Mouse (Mus musculus) MEL (cell line): ENCODE results near the gene Tspan4. TPM values are rescaled to one million over a fixed set of nuclear protein-coding genes. Genes with fewer than 3 reads are reported as not detected.

ENCODE experiments used
- DNase-seq: peaks from one replicate; pipeline ENCODE4 v3.0.0; 2011; ENCODE audit warnings: low read depth, low spot score
- H3K27ac ChIP-seq: 2 replicates; pipeline ENCODE4 v1.5.1; 2012; ENCODE audit warnings: low read depth, mild to moderate bottlenecking, control low read depth, low read length, moderate library complexity; ENCODE audit not compliant: control insufficient read depth
- H3K27me3 ChIP-seq, 2 experiments: fragments of 150-350 bp in 1 of 2; sonication (generic) in 1 of 2; 2 replicates each; pipeline ENCODE4 v1.6.1; 2012; ENCODE audit warnings: low read length in 2 of 2, mild to moderate bottlenecking in 2 of 2, improper control_type of control experiment in 1 of 2, moderate library complexity in 1 of 2; ENCODE audit not compliant: insufficient read depth in 2 of 2, control insufficient read depth in 1 of 2
- H3K36me3 ChIP-seq, 2 experiments: 2 replicates each; pipeline ENCODE4 v1.6.1; 2012 to 2014; ENCODE audit warnings: low read length in 2 of 2, improper control_type of control experiment in 1 of 2, inconsistent platforms in 1 of 2, mild to moderate bottlenecking in 1 of 2; ENCODE audit not compliant: insufficient read depth in 2 of 2, control insufficient read depth in 1 of 2
- H3K4me1 ChIP-seq, 2 experiments: fragments of 150-350 bp in 1 of 2; sonication (generic) in 1 of 2; 2 replicates each; pipeline ENCODE4 v1.6.1; 2012; ENCODE audit warnings: low read length in 2 of 2, improper control_type of control experiment in 1 of 2, mild to moderate bottlenecking in 1 of 2; ENCODE audit not compliant: insufficient read depth in 2 of 2, control insufficient read depth in 1 of 2
- H3K4me3 ChIP-seq, 2 experiments: fragments of 150-350 bp in 1 of 2; sonication (generic) in 1 of 2; 2 replicates each; pipeline ENCODE4 v1.5.1; 2012; ENCODE audit warnings: low read depth in 2 of 2, low read length in 2 of 2, mild to moderate bottlenecking in 2 of 2, moderate library complexity in 2 of 2, control low read depth in 1 of 2, improper control_type of control experiment in 1 of 2; ENCODE audit not compliant: control insufficient read depth in 1 of 2, insufficient read depth in 1 of 2
- H3K79me2 ChIP-seq: 2 replicates; pipeline ENCODE4 v1.6.1; 2012; ENCODE audit warnings: mild to moderate bottlenecking, low read length, moderate library complexity; ENCODE audit not compliant: control insufficient read depth, poor library complexity, insufficient read depth
- H3K9ac ChIP-seq: 2 replicates; pipeline ENCODE4 v1.6.1; 2012; ENCODE audit warnings: low read depth, mild to moderate bottlenecking, control low read depth, low read length, moderate library complexity; ENCODE audit not compliant: control insufficient read depth, poor library complexity, severe bottlenecking
- H3K9me3 ChIP-seq: fragments of 150-350 bp; sonication (generic); replicated peaks from 2 replicates; pipeline ENCODE4 v1.6.1; 2012; ENCODE audit warnings: mild to moderate bottlenecking, low read length, improper control_type of control experiment, moderate library complexity; ENCODE audit not compliant: insufficient read depth
- BHLHE40 ChIP-seq: IDR thresholded peaks from 2 replicates; pipeline ENCODE4 v1.6.1; 2012; ENCODE audit warnings: low read depth, mild to moderate bottlenecking, inconsistent platforms, low read length, improper control_type of control experiment, borderline replicate concordance
- CHD1 ChIP-seq: IDR thresholded peaks from 2 replicates; pipeline ENCODE4 v1.6.1; 2012; ENCODE audit warnings: low read depth, mild to moderate bottlenecking, inconsistent platforms, low read length, improper control_type of control experiment
- CHD2 ChIP-seq: IDR thresholded peaks from 2 replicates; pipeline ENCODE4 v1.6.1; 2011; ENCODE audit warnings: low read length, improper control_type of control experiment
- CTCF ChIP-seq, 3 experiments: IDR thresholded peaks in 2 of 3; conservative IDR thresholded peaks in 1 of 3; 2 replicates each; pipeline ENCODE4 v1.5.1; 2011 to 2012; ENCODE audit warnings: low read length in 3 of 3, low read depth in 2 of 3, mild to moderate bottlenecking in 2 of 3, improper control_type of control experiment in 1 of 3, inconsistent platforms in 1 of 3, mixed read lengths in 1 of 3, moderate library complexity in 1 of 3; ENCODE audit not compliant: control insufficient read depth in 1 of 3, insufficient read depth in 1 of 3, poor library complexity in 1 of 3, severe bottlenecking in 1 of 3
- E2F4 ChIP-seq: IDR thresholded peaks from 2 replicates; pipeline ENCODE4 v1.6.1; 2011; ENCODE audit warnings: low read depth, low read length, improper control_type of control experiment, borderline replicate concordance
- ELF1 ChIP-seq: IDR thresholded peaks from 2 replicates; pipeline ENCODE4 v1.6.1; 2014; ENCODE audit warnings: low read depth, mild to moderate bottlenecking, inconsistent platforms, low read length, improper control_type of control experiment, moderate library complexity
- EP300 ChIP-seq, 2 experiments: IDR thresholded peaks; 2 replicates each; pipeline ENCODE4 v1.6.1; 2011; ENCODE audit warnings: improper control_type of control experiment in 2 of 2, low read length in 2 of 2, low read depth in 1 of 2, mild to moderate bottlenecking in 1 of 2
- GABPA ChIP-seq: IDR thresholded peaks from 2 replicates; pipeline ENCODE4 v1.6.1; 2012; ENCODE audit warnings: low read depth, mild to moderate bottlenecking, inconsistent platforms, low read length, improper control_type of control experiment, moderate library complexity
- HCFC1 ChIP-seq: IDR thresholded peaks from 2 replicates; pipeline ENCODE4 v1.6.1; 2012; ENCODE audit warnings: low read depth, mild to moderate bottlenecking, inconsistent platforms, low read length, improper control_type of control experiment, moderate library complexity
- JUND ChIP-seq: IDR thresholded peaks from 2 replicates; pipeline ENCODE4 v1.6.1; 2011; ENCODE audit warnings: low read depth, mild to moderate bottlenecking, improper control_type of control experiment, low read length
- MAFK ChIP-seq: IDR thresholded peaks from 2 replicates; pipeline ENCODE4 v1.6.1; 2011; ENCODE audit warnings: low read depth, mild to moderate bottlenecking, low read length, improper control_type of control experiment, borderline replicate concordance
- MAX ChIP-seq: IDR thresholded peaks from 2 replicates; pipeline ENCODE4 v1.6.1; 2011; ENCODE audit warnings: low read length, improper control_type of control experiment
- MAZ ChIP-seq: IDR thresholded peaks from 2 replicates; pipeline ENCODE4 v1.6.1; 2012; ENCODE audit warnings: low read depth, mild to moderate bottlenecking, inconsistent platforms, low read length, improper control_type of control experiment
- MEF2A ChIP-seq: IDR thresholded peaks from 2 replicates; pipeline ENCODE4 v1.6.1; 2014; ENCODE audit warnings: low read depth, mild to moderate bottlenecking, inconsistent platforms, low read length, improper control_type of control experiment; ENCODE audit not compliant: poor library complexity, insufficient replicate concordance, severe bottlenecking; ENCODE audit errors: extremely low read depth
- MXI1 ChIP-seq: IDR thresholded peaks from 2 replicates; pipeline ENCODE4 v1.6.1; 2011; ENCODE audit warnings: mild to moderate bottlenecking, low read depth, low read length, improper control_type of control experiment
- MYB ChIP-seq: IDR thresholded peaks from 2 replicates; pipeline ENCODE4 v1.6.1; 2011; ENCODE audit warnings: mild to moderate bottlenecking, low read depth, low read length, improper control_type of control experiment
- MYC ChIP-seq: IDR thresholded peaks from 2 replicates; pipeline ENCODE4 v1.6.1; 2011; ENCODE audit warnings: low read depth, mild to moderate bottlenecking, low read length, improper control_type of control experiment, moderate library complexity
- NELFE ChIP-seq: IDR thresholded peaks from 2 replicates; pipeline ENCODE4 v1.6.1; 2011; ENCODE audit warnings: low read depth, low read length, improper control_type of control experiment
- POLR2A ChIP-seq, 2 experiments: IDR thresholded peaks; 2 replicates each; pipeline ENCODE4 v1.6.1; 2011 to 2012; ENCODE audit warnings: low read length in 2 of 2, mild to moderate bottlenecking in 2 of 2, control low read depth in 1 of 2, improper control_type of control experiment in 1 of 2, low read depth in 1 of 2, moderate library complexity in 1 of 2; ENCODE audit not compliant: control insufficient read depth in 1 of 2, insufficient read depth in 1 of 2, poor library complexity in 1 of 2
- POLR2AphosphoS2 ChIP-seq: IDR thresholded peaks from 2 replicates; pipeline ENCODE4 v1.6.1; 2011; ENCODE audit warnings: low read length, improper control_type of control experiment
- POLR2AphosphoS5 ChIP-seq: IDR thresholded peaks from 2 replicates; pipeline ENCODE4 v1.6.1; 2012; ENCODE audit warnings: low read depth, borderline replicate concordance, mild to moderate bottlenecking, inconsistent platforms, low read length, moderate library complexity, mixed read lengths
- RAD21 ChIP-seq: IDR thresholded peaks from 2 replicates; pipeline ENCODE4 v1.6.1; 2011; ENCODE audit warnings: mild to moderate bottlenecking, low read depth, low read length, improper control_type of control experiment
- RCOR1 ChIP-seq: IDR thresholded peaks from 2 replicates; pipeline ENCODE4 v1.6.1; 2012; ENCODE audit warnings: low read depth, mild to moderate bottlenecking, inconsistent platforms, low read length, improper control_type of control experiment
- SIN3A ChIP-seq: IDR thresholded peaks from 2 replicates; pipeline ENCODE4 v1.6.1; 2012; ENCODE audit warnings: low read length, improper control_type of control experiment, inconsistent platforms
- TAL1 ChIP-seq: IDR thresholded peaks from 2 replicates; pipeline ENCODE4 v1.6.1; 2012; ENCODE audit warnings: mild to moderate bottlenecking, inconsistent platforms, low read length, moderate library complexity, mixed read lengths
- TBP ChIP-seq: IDR thresholded peaks from 2 replicates; pipeline ENCODE4 v1.8.0; 2011; ENCODE audit warnings: low read depth, low read length, improper control_type of control experiment
- TCF12 ChIP-seq: IDR thresholded peaks from 2 replicates; pipeline ENCODE4 v1.6.1; 2014; ENCODE audit warnings: low read depth, mild to moderate bottlenecking, inconsistent platforms, low read length, improper control_type of control experiment, moderate library complexity
- UBTF ChIP-seq: IDR thresholded peaks from 2 replicates; pipeline ENCODE4 v1.6.1; 2012; ENCODE audit warnings: low read depth, mild to moderate bottlenecking, inconsistent platforms, low read length, improper control_type of control experiment, moderate library complexity, borderline replicate concordance; ENCODE audit not compliant: insufficient read depth
- USF1 ChIP-seq: IDR thresholded peaks from 2 replicates; pipeline ENCODE4 v1.6.1; 2014; ENCODE audit warnings: low read depth, mild to moderate bottlenecking, inconsistent platforms, low read length, improper control_type of control experiment, moderate library complexity
- USF2 ChIP-seq, 2 experiments: IDR thresholded peaks; 2 replicates each; pipeline ENCODE4 v1.6.1; 2011 to 2012; ENCODE audit warnings: improper control_type of control experiment in 2 of 2, low read length in 2 of 2, borderline replicate concordance in 1 of 2, inconsistent platforms in 1 of 2, low read depth in 1 of 2, mild to moderate bottlenecking in 1 of 2; ENCODE audit not compliant: insufficient read depth in 1 of 2
- ZC3H11A ChIP-seq: IDR thresholded peaks from 2 replicates; pipeline ENCODE4 v1.6.1; 2012; ENCODE audit warnings: low read depth, mild to moderate bottlenecking, inconsistent platforms, low read length, improper control_type of control experiment
- ZKSCAN1 ChIP-seq: IDR thresholded peaks from 2 replicates; pipeline ENCODE4 v1.6.1; 2012; ENCODE audit warnings: low read depth, mild to moderate bottlenecking, inconsistent platforms, low read length, improper control_type of control experiment, moderate library complexity
- ZMIZ1 ChIP-seq: IDR thresholded peaks from 2 replicates; pipeline ENCODE4 v1.6.1; 2012; ENCODE audit warnings: low read depth, mild to moderate bottlenecking, inconsistent platforms, low read length, improper control_type of control experiment, moderate library complexity
- ZNF384 ChIP-seq: IDR thresholded peaks from 2 replicates; pipeline ENCODE4 v1.6.1; 2012; ENCODE audit warnings: low read depth, mild to moderate bottlenecking, inconsistent platforms, low read length, improper control_type of control experiment
- polyA plus RNA-seq, 2 experiments: library from polyadenylated mRNA; stranded (reverse) in 1 of 2; unstranded in 1 of 2; fragments of >175 nt in 1 of 2; fragments of >200 nt in 1 of 2; gene quantifications; 2 replicates each; pipeline versions ENCODE4 v1.2.1 to v1.2.4; 2012; ENCODE audit warnings: low replicate concordance in 2 of 2, low read depth in 1 of 2; ENCODE audit not compliant: insufficient read length in 2 of 2, insufficient read depth in 1 of 2, missing spikeins in 1 of 2
- total RNA-seq: library from RNA; depleted of rRNA; stranded (reverse); fragments of 300-350 nt; gene quantifications from 2 replicates; pipeline ENCODE4 v1.2.3, GENCODE M21; 2012

Gene Tspan4
- total and polyA plus RNA-seq, 3 experiments, result 97.9 to 110 TPM; not detected in 1

GRCm38 (mm10) chr7:141437178-141438120 is 37.6 kb upstream of the Tspan4 start, which contains the start of gene Slc25a22:
Slc25a22 (minus strand) TSS chr7:141437892.
- H3K4me3 ChIP-seq, result peak within 1 kb of the TSS; percentile 86 to 90
- peaks cover 34% of the 10 kb centered on the region for H3K79me2 ChIP-seq
- peak within 1 kb of the TSS; percentile 90 for H3K9ac ChIP-seq
- H3K9me3 ChIP-seq, result no peaks in the 10 kb centered on the region
- peaks cover 4 to 20% of the 10 kb centered on the region in 2 experiments; a peak in 3 of 4 replicates for H3K4me1 ChIP-seq
- peaks cover 0 to 18% of the 10 kb centered on the region in 2 experiments; a peak in 3 of 4 replicates for H3K36me3 ChIP-seq
- H3K27ac ChIP-seq, result peak within 1 kb of the TSS; percentile 59
- H3K27me3 ChIP-seq, result no peaks in the 10 kb centered on the region
- DNase-seq, result peak; percentile 89
- 0 out of 4 replicates have a peak, but pooled peaks of 1 of the 2 experiments have one; percentile 12 for TF ChIP-seq USF2 (IDR thresholded peaks at IDR 0.05; ENCODE audit: borderline replicate concordance in 1 of 2, insufficient read depth in 1 of 2, low read depth in 1 of 2, low read length in 2 of 2)
- no peak for TF ChIP-seq ZKSCAN1
- TF ChIP-seq ZMIZ1, result peak; percentile 65; the same call in 1 of the 2 replicates
- peak; percentile 44 for TF ChIP-seq RAD21
- TF ChIP-seq TAL1, result no peak
- no peak for TF ChIP-seq MAFK
- no peak for TF ChIP-seq MYB
- TF ChIP-seq GABPA, result no peak
- peak; percentile 78 for TF ChIP-seq MAX
- TF ChIP-seq RCOR1, result no peak
- TF ChIP-seq CTCF (IDR thresholded peaks at IDR 0.05 in 2 of 3, conservative IDR thresholded peaks at IDR 0.05 in 1 of 3; ENCODE audit: control insufficient read depth in 1 of 3, insufficient read depth in 1 of 3, low read depth in 2 of 3, low read length in 3 of 3, poor library complexity in 1 of 3, severe bottlenecking in 1 of 3), result peak; percentile 39 to 77 (median 71)
- TF ChIP-seq HCFC1, result no peak; the same call in 1 of the 2 replicates
- TF ChIP-seq POLR2A (IDR thresholded peaks at IDR 0.05; ENCODE audit: control insufficient read depth in 1 of 2, insufficient read depth in 1 of 2, low read depth in 1 of 2, low read length in 2 of 2, poor library complexity in 1 of 2), result peak; percentile 83 to 84
- TF ChIP-seq POLR2AphosphoS5, result no peak
- 0 out of 2 replicates have a peak, but pooled peaks have one; percentile 6 for TF ChIP-seq ELF1
- TF ChIP-seq E2F4, result no peak
- peak; percentile 88 for TF ChIP-seq POLR2AphosphoS2
- TF ChIP-seq EP300 (IDR thresholded peaks at IDR 0.05; ENCODE audit: low read depth in 1 of 2, low read length in 2 of 2), result no peak
- TF ChIP-seq MYC, result peak; percentile 75
- no peak for TF ChIP-seq ZNF384
- no peak for TF ChIP-seq CHD2
- no peak for TF ChIP-seq BHLHE40
- 0 out of 2 replicates have a peak, but pooled peaks have one; percentile 37 for TF ChIP-seq TBP
- TF ChIP-seq MXI1, result peak; percentile 96
- TF ChIP-seq USF1, result peak; percentile 78
- TF ChIP-seq ZC3H11A, result peak; percentile 33; the same call in 1 of the 2 replicates
- peak; percentile 84 for TF ChIP-seq SIN3A
- no peak for TF ChIP-seq JUND
- peak; percentile 77 for TF ChIP-seq NELFE
- TF ChIP-seq CHD1, result no peak
- no peak for TF ChIP-seq TCF12
- peak; percentile 48; the same call in 1 of the 2 replicates for TF ChIP-seq MAZ
- no peak; the same call in 1 of the 2 replicates for TF ChIP-seq UBTF
- 0 out of 2 replicates have a peak, but pooled peaks have one; percentile 45 for TF ChIP-seq MEF2A
